Mouse (Mus musculus) limb, embryonic 15.5 days (tissue): ENCODE measurements around the gene Musk. TPM values are rescaled to one million over a fixed set of nuclear protein-coding genes. Genes with fewer than 3 reads are reported as not detected.
"Not testable (repeated sequence)": the region's sequence is repeated elsewhere in the genome, so short reads cannot be mapped to it uniquely, and the experiment has no call there.

ENCODE experiments used
- ATAC-seq: fragments of 200-750 bp; cut with Nextera tagmentation; 2 replicates; pipeline ENCODE4 v1.8.0; 2017; ENCODE audit warnings: low read depth, moderate TSS enrichment; ENCODE audit not compliant: insufficient number of reproducible peaks, low FRiP score, low TSS enrichment
- H3K27ac ChIP-seq: fragments of 300-500 bp; sonication (generic); 2 replicates; pipeline ENCODE4 v1.5.1; 2015; ENCODE audit warnings: moderate library complexity, mild to moderate bottlenecking, inconsistent platforms
- H3K27me3 ChIP-seq: fragments of 300-500 bp; sonication (generic); 2 replicates; pipeline ENCODE4 v1.6.1; 2015; ENCODE audit warnings: inconsistent platforms
- H3K36me3 ChIP-seq: fragments of 300-500 bp; sonication (generic); 2 replicates; pipeline ENCODE4 v1.6.1; 2015; ENCODE audit warnings: inconsistent platforms
- H3K4me1 ChIP-seq: fragments of 300-500 bp; sonication (generic); 2 replicates; pipeline ENCODE4 v1.6.1; 2015; ENCODE audit warnings: inconsistent platforms
- H3K4me2 ChIP-seq: fragments of 300-500 bp; sonication (generic); 2 replicates; pipeline ENCODE4 v1.6.1; 2015; ENCODE audit warnings: mild to moderate bottlenecking, inconsistent platforms
- H3K4me3 ChIP-seq: fragments of 300-500 bp; sonication (generic); 2 replicates; pipeline ENCODE4 v1.5.1; 2015; ENCODE audit warnings: mild to moderate bottlenecking, inconsistent platforms
- H3K9ac ChIP-seq: fragments of 300-500 bp; sonication (generic); 2 replicates; pipeline ENCODE4 v1.6.1; 2015; ENCODE audit warnings: inconsistent platforms
- H3K9me3 ChIP-seq: fragments of 300-500 bp; sonication (generic); 2 replicates; pipeline ENCODE4 v1.6.1; 2016; ENCODE audit warnings: inconsistent platforms
- WGBS: fragments of 180-500 bp; shearing (Covaris S2); methylation state at CpG from one replicate; pipeline ENCODE4 v1.1.7; 2015; 5-methylcytosine and 5-hydroxymethylcytosine counted together
- polyA plus RNA-seq: library from polyadenylated mRNA; unstranded; fragments of >200 nt; fragmentation: Nextera tagmentation; extraction: Ambion mirVana; gene quantifications from 2 replicates; pipeline ENCODE4 v1.2.1, GENCODE M21; 2015

The Musk gene
- polyA plus RNA-seq = 5.4 and 10.9 TPM in 2 replicates

- ATAC-seq = no peak
- Histone ChIP-seq H3K4me2 (peak within 1 kb of the TSS; percentile 20), H3K27ac (peak within 1 kb of the TSS; percentile 58)
Observed at GRCm38 (mm10) chr4:58285687-58286086, at the start of gene Musk. Gene Musk (plus strand): TSS chr4:58285960.

GRCm38 (mm10) chr4:58240416-58240815, 45.3 kb upstream of the Musk start:
- no peaks in the 10 kb centered on the region for H3K27me3 ChIP-seq
- no peak overlapping the region for H3K27ac ChIP-seq

More at GRCm38 (mm10) chr4:58285687-58286086, at the start of gene Musk:
- no peak within 1 kb of the TSS for H3K9ac ChIP-seq
- peak within 1 kb of the TSS; percentile 18 for H3K4me3 ChIP-seq
- H3K27me3 ChIP-seq = no peaks in the 10 kb centered on the region
- H3K36me3 ChIP-seq = no peaks in the 10 kb centered on the region
- no peaks in the 10 kb centered on the region for H3K9me3 ChIP-seq
- H3K4me1 ChIP-seq = no peaks in the 10 kb centered on the region
- 66% methylated on average over 11 of the region's 11 CpGs for WGBS

GRCm38 (mm10) chr4:58245544-58245943, 40.2 kb upstream of the Musk start:
- H3K9me3 ChIP-seq = no peaks in the 10 kb centered on the region
- H3K4me2 ChIP-seq = no peak overlapping the region
- no peaks in the 10 kb centered on the region for H3K36me3 ChIP-seq
- ATAC-seq = no peak
- H3K9ac ChIP-seq = no peak overlapping the region
- no peak overlapping the region for H3K4me3 ChIP-seq
- H3K27ac ChIP-seq = no peak overlapping the region
- no peaks in the 10 kb centered on the region for H3K27me3 ChIP-seq
- WGBS = 80% methylated on average over 1 of the region's 1 CpGs
- H3K4me1 ChIP-seq = no peaks in the 10 kb centered on the region

More at GRCm38 (mm10) chr4:58240416-58240815, 45.3 kb upstream of the Musk start:
- no peak overlapping the region for H3K4me2 ChIP-seq
- H3K9ac ChIP-seq = no peak overlapping the region
- no peaks in the 10 kb centered on the region for H3K4me1 ChIP-seq
- ATAC-seq = no peak
- H3K9me3 ChIP-seq = no peaks in the 10 kb centered on the region
- no peaks in the 10 kb centered on the region for H3K36me3 ChIP-seq
- no peak overlapping the region for H3K4me3 ChIP-seq
- WGBS = 63% methylated on average over 7 of the region's 7 CpGs

GRCm38 (mm10) chr4:58252381-58252780, 33.4 kb upstream of the Musk start:
- Histone ChIP-seq H3K27me3 (no peaks in the 10 kb centered on the region), H3K4me3 (no peak overlapping the region), H3K27ac (no peak overlapping the region), H3K4me1 (no peaks in the 10 kb centered on the region), H3K9me3 (no peaks in the 10 kb centered on the region), H3K4me2 (no peak overlapping the region), H3K9ac (no peak overlapping the region), H3K36me3 (no peaks in the 10 kb centered on the region)
- WGBS = 91% methylated on average over 3 of the region's 3 CpGs
- ATAC-seq = no peak

GRCm38 (mm10) chr4:58253410-58253809, 32.4 kb upstream of the Musk start:
- Histone ChIP-seq H3K36me3 (no peaks in the 10 kb centered on the region), H3K9ac (no peak overlapping the region), H3K4me3 (no peak overlapping the region), H3K27me3 (no peaks in the 10 kb centered on the region), H3K27ac (no peak overlapping the region), H3K4me2 (no peak overlapping the region), H3K4me1 (no peaks in the 10 kb centered on the region), H3K9me3 (no peaks in the 10 kb centered on the region)
- 31% methylated on average over 5 of the region's 5 CpGs for WGBS
- ATAC-seq = no peak

- not testable (repeated sequence) for H3K4me3 ChIP-seq, H3K27ac ChIP-seq, ATAC-seq, H3K27me3 ChIP-seq, H3K9ac ChIP-seq, H3K36me3 ChIP-seq, H3K4me2 ChIP-seq, H3K9me3 ChIP-seq, H3K4me1 ChIP-seq
- 94% methylated on average over 21 of the region's 21 CpGs for WGBS
Observed at GRCm38 (mm10) chr4:58260767-58261166, 25.0 kb upstream of the Musk start.

- peaks cover 11% of the 10 kb centered on the region; the same call in 1 of the 2 replicates for H3K4me1 ChIP-seq
- no peak for ATAC-seq
- 40% methylated on average over 7 of the region's 7 CpGs for WGBS
- H3K9me3 ChIP-seq = no peaks in the 10 kb centered on the region
- no peak overlapping the region for H3K9ac ChIP-seq
- H3K4me2 ChIP-seq = no peak overlapping the region
- H3K36me3 ChIP-seq = no peaks in the 10 kb centered on the region
- H3K4me3 ChIP-seq = no peak overlapping the region
- H3K27me3 ChIP-seq = no peaks in the 10 kb centered on the region
- no peak overlapping the region for H3K27ac ChIP-seq
Observed at GRCm38 (mm10) chr4:58266294-58266693, 19.5 kb upstream of the Musk start.

- no peak overlapping the region for H3K27ac ChIP-seq
- no peaks in the 10 kb centered on the region for H3K9me3 ChIP-seq
- H3K36me3 ChIP-seq = no peaks in the 10 kb centered on the region
- 75% methylated on average over 4 of the region's 4 CpGs for WGBS
- no peak for ATAC-seq
- no peaks in the 10 kb centered on the region for H3K27me3 ChIP-seq
- H3K4me3 ChIP-seq = no peak overlapping the region
- no peak overlapping the region for H3K9ac ChIP-seq
- no peak overlapping the region for H3K4me2 ChIP-seq
- H3K4me1 ChIP-seq = peaks cover 16% of the 10 kb centered on the region; the same call in 1 of the 2 replicates
Observed at GRCm38 (mm10) chr4:58268897-58269542, 16.7 kb upstream of the Musk start.

GRCm38 (mm10) chr4:58269961-58270360, 15.8 kb upstream of the Musk start:
- no peaks in the 10 kb centered on the region for H3K27me3 ChIP-seq
- H3K4me1 ChIP-seq = peaks cover 16% of the 10 kb centered on the region; the same call in 1 of the 2 replicates
- H3K27ac ChIP-seq = no peak overlapping the region
- no peak overlapping the region for H3K9ac ChIP-seq
- H3K4me3 ChIP-seq = no peak overlapping the region
- no peaks in the 10 kb centered on the region for H3K36me3 ChIP-seq
- no peak overlapping the region for H3K4me2 ChIP-seq
- H3K9me3 ChIP-seq = no peaks in the 10 kb centered on the region
- ATAC-seq = no peak
- 95% methylated on average over 2 of the region's 2 CpGs for WGBS

GRCm38 (mm10) chr4:58270956-58271355, 14.8 kb upstream of the Musk start:
- ATAC-seq = no peak
- no peak overlapping the region for H3K9ac ChIP-seq
- 95% methylated on average over 1 of the region's 1 CpGs for WGBS
- H3K9me3 ChIP-seq = no peaks in the 10 kb centered on the region
- H3K27ac ChIP-seq = no peak overlapping the region
- H3K4me1 ChIP-seq = peaks cover 16% of the 10 kb centered on the region; the same call in 1 of the 2 replicates
- H3K36me3 ChIP-seq = no peaks in the 10 kb centered on the region
- H3K4me3 ChIP-seq = no peak overlapping the region
- no peaks in the 10 kb centered on the region for H3K27me3 ChIP-seq
- H3K4me2 ChIP-seq = no peak overlapping the region

GRCm38 (mm10) chr4:58271504-58272162, 14.1 kb upstream of the Musk start:
- ATAC-seq = peak; percentile 70
- WGBS = 28% methylated on average over 10 of the region's 10 CpGs
- H3K27ac ChIP-seq = peak overlapping the region; percentile 69

GRCm38 (mm10) chr4:58275261-58275895, 10.4 kb upstream of the Musk start:
- no peak overlapping the region for H3K9ac ChIP-seq
- H3K27me3 ChIP-seq = no peaks in the 10 kb centered on the region
- H3K4me2 ChIP-seq = no peak overlapping the region
- no peak overlapping the region for H3K27ac ChIP-seq
- H3K36me3 ChIP-seq = no peaks in the 10 kb centered on the region
- 69% methylated on average over 8 of the region's 8 CpGs for WGBS
- no peak for ATAC-seq
- H3K9me3 ChIP-seq = no peaks in the 10 kb centered on the region
- H3K4me1 ChIP-seq = peaks cover 10% of the 10 kb centered on the region; the same call in 1 of the 2 replicates
- H3K4me3 ChIP-seq = no peak overlapping the region

More at GRCm38 (mm10) chr4:58271504-58272162, 14.1 kb upstream of the Musk start:
- H3K9me3 ChIP-seq = no peaks in the 10 kb centered on the region
- H3K4me3 ChIP-seq = no peak overlapping the region
- no peaks in the 10 kb centered on the region for H3K27me3 ChIP-seq
- H3K36me3 ChIP-seq = no peaks in the 10 kb centered on the region
- H3K4me1 ChIP-seq = peaks cover 16% of the 10 kb centered on the region; the same call in 1 of the 2 replicates
- no peak overlapping the region for H3K4me2 ChIP-seq
- no peak overlapping the region for H3K9ac ChIP-seq
